Mouse (Mus musculus): Measurements from ENCODE around the gene Dap3. TPM values are rescaled to one million over a fixed set of nuclear protein-coding genes. Genes with fewer than 3 reads are reported as not detected.
"Not testable (repeated sequence)": the region's sequence is repeated elsewhere in the genome, so short reads cannot be mapped to it uniquely, and the experiment has no call there.

The Dap3 gene
- total RNA-seq, 1 experiment from 2014 or later = 111 TPM

DNA sequence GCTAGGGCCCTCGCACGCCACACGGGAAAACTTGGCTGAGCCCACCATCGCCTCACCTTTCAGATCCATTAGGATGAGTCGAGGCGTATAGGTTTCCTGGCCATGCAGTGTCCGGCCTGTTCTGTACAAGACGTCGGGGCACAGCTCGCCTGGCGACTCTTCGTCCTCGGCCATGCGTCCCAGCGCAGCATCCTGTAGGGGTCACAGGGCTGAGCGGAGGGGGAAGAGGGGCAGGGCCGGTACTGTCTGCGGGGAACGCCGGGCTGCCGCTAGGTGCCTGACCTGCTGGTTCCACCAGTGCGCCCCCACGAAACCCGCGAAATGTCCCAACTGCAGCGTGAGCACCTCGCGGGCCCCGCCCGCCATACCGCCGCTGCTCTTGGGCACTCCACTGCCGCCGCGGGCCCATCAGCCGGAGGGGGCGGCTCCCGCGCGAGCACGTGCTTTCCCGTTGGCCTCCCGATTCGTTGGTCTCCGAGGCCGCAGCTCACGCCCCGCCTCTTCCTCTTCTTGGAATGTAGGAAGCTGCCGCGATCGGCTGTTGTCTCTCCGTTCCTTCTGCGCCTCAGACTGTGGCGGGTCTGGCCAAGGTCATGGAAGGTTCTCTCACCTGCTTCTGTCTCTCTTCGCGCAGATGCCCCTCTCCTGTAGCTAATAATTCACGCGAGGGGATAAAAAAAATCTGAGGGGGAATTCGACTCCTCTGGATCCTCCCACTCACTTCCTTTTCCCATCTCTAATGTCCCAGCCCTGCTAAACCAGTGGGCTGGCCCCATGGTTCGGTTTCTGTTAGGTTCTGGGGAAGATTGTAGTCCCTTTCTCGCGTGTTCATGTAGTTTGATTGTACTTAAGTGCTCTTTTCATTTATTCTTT, 37.2 kb downstream of the Dap3 start, which contains the start of gene Msto1:
Gene Msto1, minus strand, starts transcription at position 489 of the 873 bp plus-strand sequence.
- ATAC-seq (replicated peaks; ENCODE audit: low read depth, poor library complexity, severe bottlenecking) = peak; percentile 99

DNA sequence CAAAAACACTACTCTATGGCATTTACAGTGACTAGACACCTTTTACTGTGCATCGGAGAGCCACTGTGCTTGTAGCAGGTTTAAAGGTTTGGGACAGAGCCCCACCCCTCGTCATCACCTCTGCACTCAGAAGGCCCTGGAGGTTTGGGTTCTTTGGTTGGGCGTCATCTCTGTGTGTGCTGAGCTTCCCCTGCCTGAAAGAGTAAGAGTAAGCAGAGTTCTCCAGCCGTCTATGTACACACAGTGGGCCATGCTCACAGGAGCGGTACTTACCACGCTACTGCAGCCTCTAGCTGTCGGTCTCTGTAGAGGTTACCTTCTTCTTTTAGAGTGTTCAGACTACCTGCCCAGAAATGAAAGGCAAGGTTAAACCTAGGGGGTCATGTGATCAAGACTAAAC, 38.4 kb downstream of the Dap3 start:
- no peak for ATAC-seq (replicated peaks; ENCODE audit: low read depth, poor library complexity, severe bottlenecking)

GRCm38 (mm10) chr3:88906393-88907159, 44.4 kb downstream of the Dap3 start:
- ATAC-seq (replicated peaks; ENCODE audit: low read depth, poor library complexity, severe bottlenecking) = no peak

- ATAC-seq (replicated peaks; ENCODE audit: low read depth, poor library complexity, severe bottlenecking) = no peak
These were observed 45.2 kb downstream of the Dap3 start for GRCm38 (mm10) chr3:88905741-88906140.

DNA sequence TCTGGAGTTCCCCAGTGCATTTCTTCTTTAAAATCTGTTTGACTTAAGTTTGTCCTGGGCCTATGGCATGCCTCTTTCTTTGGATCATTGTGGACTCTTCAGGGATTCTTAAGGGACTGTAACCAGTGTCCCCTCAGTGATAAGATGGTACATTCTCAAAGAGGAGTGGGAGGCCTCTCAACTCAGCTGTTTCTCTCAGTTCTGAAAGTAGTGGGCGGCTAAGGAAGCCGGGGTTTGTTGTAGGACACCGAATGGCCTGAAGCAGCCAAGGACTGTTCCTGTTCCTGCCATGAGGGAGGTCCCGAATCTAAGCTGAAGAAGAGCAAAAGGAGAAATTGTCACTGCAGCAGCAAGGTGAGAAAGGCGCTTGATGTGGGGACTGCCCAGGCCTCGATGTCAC, 45.8 kb downstream of the Dap3 start:
- no peak for ATAC-seq (replicated peaks; ENCODE audit: low read depth, poor library complexity, severe bottlenecking)

GRCm38 (mm10) chr3:88904803-88905202, 46.2 kb downstream of the Dap3 start:
- ATAC-seq (replicated peaks; ENCODE audit: low read depth, poor library complexity, severe bottlenecking) = no peak

GRCm38 (mm10) chr3:88893011-88893410, 58.0 kb downstream of the Dap3 start:
- ATAC-seq (replicated peaks; ENCODE audit: low read depth, poor library complexity, severe bottlenecking) = not testable (repeated sequence)

- not testable (repeated sequence) for ATAC-seq (replicated peaks; ENCODE audit: low read depth, poor library complexity, severe bottlenecking)
These were observed 68.4 kb downstream of the Dap3 start for GRCm38 (mm10) chr3:88882536-88882935.

Other genes starting within 250 kb of the Dap3 start
- gene Rit1, start 234.3 kb downstream of the Dap3 start, total RNA-seq (2017) = 15.3 TPM in 2 replicates
- 0.82 and 1.3 TPM in 2 replicates for gene Syt11, start 176.0 kb downstream of the Dap3 start, total RNA-seq (2017)
- gene Gon4l, start 116.0 kb downstream of the Dap3 start, total RNA-seq (2017) = 30.3 and 38.0 TPM in 2 replicates
- 34.5 and 46.1 TPM in 2 replicates for gene Msto1, start 37.2 kb downstream of the Dap3 start, total RNA-seq (2017)
- gene Ash1l, start 559 bp downstream of the Dap3 start, total RNA-seq (2017) = 30.2 and 37.4 TPM in 2 replicates
- gene Rusc1, start 142.1 kb upstream of the Dap3 start, total RNA-seq (2017) = 15.8 and 18.3 TPM in 2 replicates
- gene Gm43738, start 149.9 kb upstream of the Dap3 start, total RNA-seq (2017) = not detected in 2 replicates
- 102 and 103 TPM in 2 replicates for gene Fdps, start 150.8 kb upstream of the Dap3 start, total RNA-seq (2017)
- gene Pklr, start 185.0 kb upstream of the Dap3 start, total RNA-seq (2017) = 44.1 and 92.6 TPM in 2 replicates
- 0.37 and 0.53 TPM in 2 replicates for gene Hcn3, start 209.0 kb upstream of the Dap3 start, total RNA-seq (2017)
- 48.5 and 80.8 TPM in 2 replicates for gene Clk2, start 213.6 kb upstream of the Dap3 start, total RNA-seq (2017)
- 29.2 and 46.9 TPM in 2 replicates for gene Scamp3, start 226.3 kb upstream of the Dap3 start, total RNA-seq (2017)
- 4.5 and 8.6 TPM in 2 replicates for gene Fam189b, start 232.0 kb upstream of the Dap3 start, total RNA-seq (2017)